Mouse (Mus musculus) stomach, postnatal 0 days (tissue): Measurements from ENCODE around the gene Tmem108. TPM values are rescaled to one million over a fixed set of nuclear protein-coding genes. Genes with fewer than 3 reads are reported as not detected.

ENCODE experiments used
- ATAC-seq: fragments of 200-750 bp; cut with Nextera tagmentation; 2 replicates; pipeline ENCODE4 v1.8.0; 2017; ENCODE audit not compliant: low FRiP score, low TSS enrichment
- DNase-seq: peaks from one replicate; pipeline ENCODE4 v3.0.0-alpha.2; 2016; ENCODE audit warnings: low spot score
- H3K27ac ChIP-seq: fragments of 300-500 bp; sonication (generic); replicated peaks from 2 replicates; pipeline ENCODE4 v1.5.1; 2014; ENCODE audit warnings: mild to moderate bottlenecking, control low read depth
- H3K27me3 ChIP-seq: fragments of 300-500 bp; sonication (generic); 2 replicates; pipeline ENCODE4 v1.6.1; 2014; ENCODE audit warnings: low read length; ENCODE audit not compliant: control insufficient read depth, insufficient read depth
- H3K36me3 ChIP-seq: fragments of 300-500 bp; sonication (generic); 2 replicates; pipeline ENCODE4 v1.6.1; 2014; ENCODE audit warnings: low read length, mixed read lengths; ENCODE audit not compliant: control insufficient read depth, insufficient read depth
- H3K4me1 ChIP-seq: fragments of 300-500 bp; sonication (generic); replicated peaks from 2 replicates; pipeline ENCODE4 v1.6.1; 2014; ENCODE audit warnings: antibody characterized with exemption; ENCODE audit not compliant: control insufficient read depth, insufficient read depth
- H3K4me2 ChIP-seq: fragments of 300-500 bp; sonication (generic); replicated peaks from 2 replicates; pipeline ENCODE4 v1.6.1; 2014; ENCODE audit warnings: low read depth, mild to moderate bottlenecking, control low read depth, moderate library complexity
- H3K4me3 ChIP-seq: fragments of 300-500 bp; sonication (generic); 2 replicates; pipeline ENCODE4 v1.5.1; 2014; ENCODE audit warnings: low read depth, low read length, control low read depth
- H3K9ac ChIP-seq: fragments of 300-500 bp; sonication (generic); 2 replicates; pipeline ENCODE4 v1.6.1; 2014; ENCODE audit warnings: mild to moderate bottlenecking, low read length, control low read depth, mixed read lengths
- H3K9me3 ChIP-seq: fragments of 300-500 bp; sonication (generic); 2 replicates; pipeline ENCODE4 v1.6.1; 2016; ENCODE audit warnings: low read length; ENCODE audit not compliant: control insufficient read depth
- CTCF ChIP-seq: IDR thresholded peaks from 2 replicates; pipeline ENCODE4 v1.5.1; 2016; ENCODE audit warnings: antibody characterized with exemption, low read depth, mild to moderate bottlenecking, moderate library complexity
- EP300 ChIP-seq: optimal IDR thresholded peaks from 2 replicates; pipeline ENCODE3; 2016; ENCODE audit warnings: antibody characterized with exemption
- WGBS: fragments of 180-500 bp; shearing (Covaris S2); extraction: QIAGEN DNeasy Blood & Tissue Kit; methylation state at CpG from one replicate; pipeline ENCODE4 v1.1.7; 2014; 5-methylcytosine and 5-hydroxymethylcytosine counted together
- polyA plus RNA-seq: library from polyadenylated mRNA; unstranded; fragments of >200 nt; fragmentation: Nextera tagmentation; extraction: Ambion mirVana; gene quantifications from 2 replicates; pipeline ENCODE4 v1.2.1, GENCODE M21; 2015

The Tmem108 gene
- polyA plus RNA-seq, 1 experiment from 2014 or later = 4.2 TPM

DNA sequence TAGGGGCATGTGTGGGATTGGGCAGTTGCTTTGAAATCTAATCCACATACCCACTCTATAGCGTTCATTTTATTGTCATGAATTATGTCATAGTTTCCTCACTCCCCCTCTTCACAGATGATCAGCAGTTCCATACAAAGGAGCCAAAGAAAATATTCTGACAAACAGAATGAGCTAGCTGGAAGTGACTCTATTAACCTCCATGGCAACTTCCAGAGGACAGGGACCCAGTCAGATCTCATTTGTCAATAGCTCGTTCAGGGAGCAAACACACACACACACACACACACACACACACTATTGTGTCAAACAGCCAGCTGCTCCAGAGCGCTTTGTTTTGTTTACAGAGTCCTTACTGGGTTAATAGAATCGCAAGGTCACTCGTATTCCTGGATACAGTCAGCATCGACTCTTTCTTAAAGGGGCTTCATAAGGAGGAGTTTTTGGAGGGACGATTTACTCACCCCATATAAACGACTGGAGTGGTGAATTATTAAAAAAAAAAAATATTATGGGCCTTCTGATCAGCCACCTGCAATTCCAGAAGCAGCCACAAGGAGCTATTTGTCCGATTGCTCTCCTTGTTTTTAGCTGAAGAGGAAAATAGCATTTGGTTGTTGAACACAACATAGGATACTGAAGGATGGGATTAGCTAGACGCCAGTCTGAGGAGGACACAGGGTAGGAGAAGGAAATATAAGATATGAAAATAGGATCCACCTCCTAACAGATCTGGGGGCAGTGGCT, 197.6 kb downstream of the Tmem108 start:
- no peak for ATAC-seq
- Histone ChIP-seq H3K27ac (no peak overlapping the region), H3K9ac (no peak overlapping the region), H3K4me1 (no peaks in the 10 kb centered on the region), H3K9me3 (no peaks in the 10 kb centered on the region), H3K4me2 (no peak overlapping the region), H3K36me3 (no peaks in the 10 kb centered on the region), H3K4me3 (no peak overlapping the region), H3K27me3 (no peaks in the 10 kb centered on the region)
- peak; percentile 49 for DNase-seq
- no peak for TF ChIP-seq EP300
- peak; percentile 71 for TF ChIP-seq CTCF
- WGBS = 21% methylated on average over 10 of the region's 10 CpGs

DNA sequence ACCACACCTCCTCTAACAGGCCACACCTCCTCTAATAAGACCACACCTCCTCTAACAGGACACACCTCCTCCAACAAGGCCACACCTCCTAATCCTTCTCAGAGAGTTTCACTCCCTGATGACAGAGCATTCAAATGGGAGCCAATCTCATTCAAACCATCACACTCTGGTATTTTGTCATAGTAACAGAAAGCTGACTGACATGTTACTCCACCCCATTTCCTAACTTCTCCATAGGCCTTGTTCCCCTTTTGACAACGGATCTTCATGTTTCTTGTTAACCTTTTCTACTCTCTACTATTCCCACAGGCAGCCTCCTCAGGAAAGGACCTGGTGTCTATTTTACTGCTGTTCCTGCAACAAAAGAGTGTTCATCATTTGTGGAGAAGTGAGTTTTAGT, 199.6 kb downstream of the Tmem108 start:
- Histone ChIP-seq H3K4me1 (no peaks in the 10 kb centered on the region), H3K4me2 (no peak overlapping the region), H3K27me3 (no peaks in the 10 kb centered on the region), H3K36me3 (no peaks in the 10 kb centered on the region), H3K9me3 (no peaks in the 10 kb centered on the region), H3K27ac (no peak overlapping the region), H3K4me3 (no peak overlapping the region), H3K9ac (no peak overlapping the region)
- TF ChIP-seq CTCF = no peak
- TF ChIP-seq EP300 = no peak
- DNase-seq = no peak
- WGBS = 95% methylated on average over 1 of the region's 1 CpGs
- no peak; the same call in 1 of the 2 replicates for ATAC-seq

- no peak overlapping the region for H3K4me3 ChIP-seq
- no peak for DNase-seq
- no peak overlapping the region for H3K27ac ChIP-seq
- H3K4me1 ChIP-seq = no peaks in the 10 kb centered on the region
- no peaks in the 10 kb centered on the region for H3K36me3 ChIP-seq
- ATAC-seq = no peak
- H3K9ac ChIP-seq = no peak overlapping the region
- H3K9me3 ChIP-seq = no peaks in the 10 kb centered on the region
- H3K27me3 ChIP-seq = no peaks in the 10 kb centered on the region
- H3K4me2 ChIP-seq = no peak overlapping the region
- WGBS = 38% methylated on average over 6 of the region's 6 CpGs
- no peak for TF ChIP-seq EP300
- TF ChIP-seq CTCF = no peak
Measured at GRCm38 (mm10) chr9:103558741-103559140, 202.9 kb downstream of the Tmem108 start.

- Histone ChIP-seq H3K27ac (no peak overlapping the region), H3K4me2 (no peak overlapping the region), H3K4me1 (no peaks in the 10 kb centered on the region), H3K36me3 (no peaks in the 10 kb centered on the region), H3K27me3 (no peaks in the 10 kb centered on the region), H3K9me3 (no peaks in the 10 kb centered on the region), H3K9ac (no peak overlapping the region), H3K4me3 (no peak overlapping the region)
- ATAC-seq = no peak
- no peak for DNase-seq
- WGBS = 66% methylated on average over 7 of the region's 7 CpGs
- TF ChIP-seq CTCF (no peak), EP300 (no peak)
Measured at GRCm38 (mm10) chr9:103558240-103558639, 203.4 kb downstream of the Tmem108 start.

DNA sequence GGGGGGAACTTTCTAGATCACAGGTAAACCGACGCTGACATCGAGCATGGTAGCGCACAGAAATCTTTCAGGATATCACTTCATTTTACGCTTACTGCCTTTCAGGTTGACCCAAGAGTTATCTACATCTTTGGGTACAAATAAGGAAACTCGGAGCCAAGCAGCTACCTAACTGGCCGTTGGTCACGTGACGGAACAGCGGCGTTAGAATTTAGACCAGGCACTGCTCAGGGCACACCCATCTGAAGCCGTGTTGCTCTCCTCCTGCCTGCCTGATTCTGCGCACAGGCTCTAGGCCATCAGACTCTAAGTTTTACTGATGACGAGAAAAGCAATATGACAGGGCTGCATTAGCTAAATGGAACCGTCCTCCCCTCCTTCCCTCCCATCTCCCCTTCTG, 204.6 kb downstream of the Tmem108 start:
- 84% methylated on average over 15 of the region's 15 CpGs for whole genome bisulfite sequencing
- Histone ChIP-seq H3K36me3 (no peaks in the 10 kb centered on the region), H3K4me1 (no peaks in the 10 kb centered on the region), H3K4me3 (no peak overlapping the region), H3K4me2 (no peak overlapping the region), H3K9me3 (no peaks in the 10 kb centered on the region), H3K9ac (no peak overlapping the region), H3K27ac (no peak overlapping the region), H3K27me3 (no peaks in the 10 kb centered on the region)
- ATAC-seq (no peak), DNase-seq (no peak)
- TF ChIP-seq EP300 = no peak
- no peak for TF ChIP-seq CTCF

DNA sequence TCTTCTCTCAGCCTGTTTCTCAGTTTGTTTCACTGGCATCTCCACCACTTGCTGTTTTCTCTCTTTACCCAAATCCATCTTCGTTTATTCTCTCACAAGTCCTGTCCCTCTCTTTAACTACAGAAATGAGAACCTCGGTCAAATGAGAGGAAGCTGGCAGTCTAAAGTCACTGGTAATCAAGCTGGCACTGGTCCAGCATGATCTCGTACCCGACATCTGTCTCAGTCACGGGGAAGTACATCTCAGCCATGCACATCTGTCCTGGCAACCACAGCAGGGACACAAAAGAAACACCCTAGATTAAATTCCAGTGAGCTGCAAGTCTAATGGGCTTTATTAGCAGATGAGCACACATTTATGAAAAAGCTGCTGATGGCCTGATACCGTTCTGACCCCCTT, 206.3 kb downstream of the Tmem108 start:
- Histone ChIP-seq H3K27me3 (no peaks in the 10 kb centered on the region), H3K9me3 (no peaks in the 10 kb centered on the region), H3K36me3 (no peaks in the 10 kb centered on the region), H3K27ac (no peak overlapping the region), H3K4me2 (no peak overlapping the region), H3K4me3 (no peak overlapping the region), H3K9ac (no peak overlapping the region), H3K4me1 (no peaks in the 10 kb centered on the region)
- no peak for TF ChIP-seq EP300
- DNase-seq = no peak
- 53% methylated on average over 6 of the region's 6 CpGs for WGBS
- no peak for ATAC-seq
